Mouse (Mus musculus) neural tube, embryonic 13.5 days (tissue): ENCODE results near the gene Dis3l2. TPM values are rescaled to one million over a fixed set of nuclear protein-coding genes. Genes with fewer than 3 reads are reported as not detected.

Experiments
- ATAC-seq: fragments of 200-750 bp; cut with Nextera tagmentation; 2 replicates; pipeline ENCODE4 v1.8.0; 2017; ENCODE audit warnings: low read depth, mild to moderate bottlenecking, moderate TSS enrichment, moderate library complexity
- H3K27ac ChIP-seq: fragments of 300-500 bp; sonication (generic); replicated peaks from 2 replicates; pipeline ENCODE4 v1.5.1; 2015; ENCODE audit warnings: moderate library complexity, mild to moderate bottlenecking, inconsistent platforms
- H3K27me3 ChIP-seq: fragments of 300-500 bp; sonication (generic); 2 replicates; pipeline ENCODE4 v1.6.1; 2015; ENCODE audit warnings: mild to moderate bottlenecking, inconsistent platforms
- H3K36me3 ChIP-seq: fragments of 300-500 bp; sonication (generic); 2 replicates; pipeline ENCODE4 v1.6.1; 2015; ENCODE audit warnings: mild to moderate bottlenecking, inconsistent platforms
- H3K4me1 ChIP-seq: fragments of 300-500 bp; sonication (generic); replicated peaks from 2 replicates; pipeline ENCODE4 v1.6.1; 2015; ENCODE audit warnings: inconsistent platforms
- H3K4me2 ChIP-seq: fragments of 300-500 bp; sonication (generic); 2 replicates; pipeline ENCODE4 v1.6.1; 2015; ENCODE audit warnings: inconsistent platforms, mild to moderate bottlenecking, moderate library complexity
- H3K4me3 ChIP-seq: fragments of 300-500 bp; sonication (generic); 2 replicates; pipeline ENCODE4 v1.5.1; 2015; ENCODE audit warnings: mild to moderate bottlenecking, inconsistent platforms
- H3K9ac ChIP-seq: fragments of 300-500 bp; sonication (generic); 2 replicates; pipeline ENCODE4 v1.6.1; 2015; ENCODE audit warnings: moderate library complexity, mild to moderate bottlenecking, inconsistent platforms
- H3K9me3 ChIP-seq: fragments of 300-500 bp; sonication (generic); 2 replicates; pipeline ENCODE4 v1.6.1; 2016; ENCODE audit warnings: inconsistent platforms
- WGBS: fragments of 180-500 bp; shearing (Covaris S2); methylation state at CpG from one replicate; pipeline ENCODE4 v1.1.7; 2015; 5-methylcytosine and 5-hydroxymethylcytosine counted together
- polyA plus RNA-seq: library from polyadenylated mRNA; unstranded; fragments of >200 nt; fragmentation: Nextera tagmentation; extraction: Ambion mirVana; gene quantifications from 2 replicates; pipeline ENCODE4 v1.2.1, GENCODE M21; 2015

Gene Dis3l2
- polyA plus RNA-seq, 1 experiment from 2014 or later = 35.5 TPM

- no peak overlapping the region for H3K4me2 ChIP-seq
- no peaks in the 10 kb centered on the region for H3K27me3 ChIP-seq
- no peaks in the 10 kb centered on the region for H3K9me3 ChIP-seq
- ATAC-seq = no peak
- no peak overlapping the region for H3K9ac ChIP-seq
- no peak overlapping the region for H3K27ac ChIP-seq
- no peak overlapping the region for H3K4me3 ChIP-seq
- 88% methylated on average over 4 of the region's 4 CpGs for WGBS
- H3K36me3 ChIP-seq = peaks cover 17% of the 10 kb centered on the region
- H3K4me1 ChIP-seq = no peaks in the 10 kb centered on the region
Observed at GRCm38 (mm10) chr1:86932810-86933209, 229.2 kb downstream of the Dis3l2 start.

DNA sequence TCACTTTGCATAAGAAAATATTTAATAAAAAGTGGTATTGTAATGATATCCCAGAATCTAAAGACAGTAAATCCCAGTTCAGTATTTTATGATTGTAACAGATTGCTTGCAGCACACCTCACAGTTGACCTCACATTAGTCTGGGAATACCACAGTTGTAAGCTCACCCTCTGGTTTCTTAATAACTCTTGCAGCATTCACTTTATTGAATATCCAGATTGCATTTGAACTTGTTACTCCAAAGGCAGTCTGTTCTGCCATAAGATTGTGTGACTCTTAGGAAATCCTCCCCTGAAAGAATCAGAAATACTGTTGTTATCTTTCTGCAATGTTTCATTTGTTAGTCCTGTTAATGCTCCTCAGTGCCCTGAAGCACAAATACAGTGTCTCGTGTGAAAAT is 230.0 kb downstream of the Dis3l2 start:
- no peak overlapping the region for H3K4me2 ChIP-seq
- H3K27ac ChIP-seq = no peak overlapping the region
- ATAC-seq = no peak
- H3K4me3 ChIP-seq = no peak overlapping the region
- no peaks in the 10 kb centered on the region for H3K4me1 ChIP-seq
- no peaks in the 10 kb centered on the region for H3K27me3 ChIP-seq
- peaks cover 17% of the 10 kb centered on the region for H3K36me3 ChIP-seq
- H3K9ac ChIP-seq = no peak overlapping the region
- H3K9me3 ChIP-seq = no peaks in the 10 kb centered on the region
- WGBS = 92% methylated on average over 1 of the region's 1 CpGs

DNA sequence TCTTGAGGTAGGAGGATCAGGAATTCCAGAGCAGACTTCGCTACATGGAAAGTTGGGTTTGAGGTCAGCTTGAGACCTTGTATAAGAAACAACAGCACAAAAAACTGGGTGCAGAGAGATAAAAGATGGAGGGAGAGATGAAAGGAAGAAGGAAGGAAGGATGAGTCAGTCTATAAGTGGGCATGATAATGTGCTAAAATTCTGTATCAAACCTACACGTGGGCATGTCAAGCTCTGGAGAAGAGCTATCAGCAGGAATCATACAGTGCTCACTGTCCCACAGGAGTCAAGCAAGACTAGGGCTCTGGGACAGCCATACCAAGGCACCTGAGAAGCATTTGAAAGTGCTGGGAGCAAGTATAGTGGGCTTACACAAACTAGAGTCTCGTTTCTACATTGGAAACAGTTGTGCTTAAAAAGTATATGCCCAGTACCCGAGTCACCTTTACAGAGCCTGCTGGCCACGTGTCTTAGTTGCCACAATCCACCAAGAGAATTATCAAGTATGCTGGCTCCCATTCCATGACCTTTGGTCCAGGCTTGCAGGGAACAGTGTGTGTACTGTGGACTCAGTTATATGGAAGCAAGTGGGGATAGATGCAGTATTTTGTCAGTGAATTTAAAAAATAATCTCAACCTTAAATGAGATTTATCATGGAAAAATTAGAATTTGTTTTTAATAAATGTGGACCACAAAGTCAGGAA is 248.0 kb downstream of the Dis3l2 start:
- Histone ChIP-seq H3K27ac (no peak overlapping the region), H3K4me3 (no peak overlapping the region), H3K27me3 (no peaks in the 10 kb centered on the region), H3K36me3 (no peaks in the 10 kb centered on the region), H3K4me1 (no peaks in the 10 kb centered on the region), H3K4me2 (no peak overlapping the region), H3K9me3 (no peaks in the 10 kb centered on the region), H3K9ac (no peak overlapping the region)
- no peak for ATAC-seq
- 87% methylated on average over 5 of the region's 5 CpGs for WGBS

DNA sequence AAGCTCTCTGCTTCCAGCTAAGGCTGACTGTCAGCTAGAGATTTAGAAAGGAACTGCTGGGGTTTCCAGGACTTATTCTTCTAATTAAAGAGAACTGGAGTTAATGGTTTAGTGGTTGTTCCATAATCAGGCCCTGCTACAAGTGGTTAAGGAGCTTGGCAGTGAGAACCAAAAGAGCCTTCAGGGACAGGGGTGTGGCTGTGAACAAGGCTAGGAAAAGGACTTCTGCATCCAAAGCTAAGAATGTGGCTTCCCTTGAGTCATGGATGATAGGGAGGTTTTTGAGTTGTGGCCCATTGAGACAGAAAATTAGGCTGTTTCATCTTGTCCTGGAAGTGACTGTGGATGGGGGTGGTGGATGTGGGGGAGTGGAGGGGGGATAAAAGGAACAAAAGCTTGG is 252.2 kb downstream of the Dis3l2 start:
- Histone ChIP-seq H3K27ac (no peak overlapping the region), H3K4me3 (no peak overlapping the region), H3K4me2 (no peak overlapping the region), H3K9ac (no peak overlapping the region), H3K36me3 (peaks cover 9% of the 10 kb centered on the region; the same call in 1 of the 2 replicates), H3K4me1 (no peaks in the 10 kb centered on the region), H3K27me3 (no peaks in the 10 kb centered on the region), H3K9me3 (no peaks in the 10 kb centered on the region)
- ATAC-seq = no peak

GRCm38 (mm10) chr1:86968261-86968964 is 264.8 kb downstream of the Dis3l2 start:
- Histone ChIP-seq H3K4me1 (peaks cover 19% of the 10 kb centered on the region), H3K9ac (no peak overlapping the region), H3K36me3 (0 out of 2 replicates have a peak, but pooled peaks cover 3% of the 10 kb centered on the region), H3K9me3 (no peaks in the 10 kb centered on the region), H3K27me3 (no peaks in the 10 kb centered on the region), H3K4me2 (no peak overlapping the region), H3K27ac (no peak overlapping the region), H3K4me3 (no peak overlapping the region)
- WGBS = 34% methylated on average over 6 of the region's 6 CpGs
- no peak for ATAC-seq

- WGBS = 65% methylated on average over 11 of the region's 11 CpGs
- H3K4me1 ChIP-seq = peaks cover 19% of the 10 kb centered on the region
- H3K36me3 ChIP-seq = peaks cover 4% of the 10 kb centered on the region; the same call in 1 of the 2 replicates
- H3K4me3 ChIP-seq = no peak overlapping the region
- H3K9ac ChIP-seq = no peak overlapping the region
- no peak for ATAC-seq
- no peak overlapping the region for H3K4me2 ChIP-seq
- no peak overlapping the region for H3K27ac ChIP-seq
- H3K27me3 ChIP-seq = no peaks in the 10 kb centered on the region
- H3K9me3 ChIP-seq = no peaks in the 10 kb centered on the region
Observed at GRCm38 (mm10) chr1:86969173-86969725, 265.6 kb downstream of the Dis3l2 start.

- Histone ChIP-seq H3K4me1 (peaks cover 18% of the 10 kb centered on the region), H3K9me3 (no peaks in the 10 kb centered on the region), H3K27me3 (no peaks in the 10 kb centered on the region), H3K27ac (no peak overlapping the region), H3K4me3 (no peak overlapping the region), H3K9ac (no peak overlapping the region), H3K4me2 (no peak overlapping the region), H3K36me3 (peaks cover 11% of the 10 kb centered on the region; the same call in 1 of the 2 replicates)
- WGBS = 51% methylated on average over 1 of the region's 1 CpGs
- no peak for ATAC-seq
Observed at GRCm38 (mm10) chr1:86972693-86973092, 269.1 kb downstream of the Dis3l2 start.

GRCm38 (mm10) chr1:86977018-86977417 is 273.4 kb downstream of the Dis3l2 start:
- no peak overlapping the region for H3K4me3 ChIP-seq
- no peak overlapping the region for H3K9ac ChIP-seq
- no peak overlapping the region for H3K27ac ChIP-seq
- H3K9me3 ChIP-seq = no peaks in the 10 kb centered on the region
- peaks cover 11% of the 10 kb centered on the region; the same call in 1 of the 2 replicates for H3K36me3 ChIP-seq
- no peaks in the 10 kb centered on the region for H3K27me3 ChIP-seq
- 93% methylated on average over 1 of the region's 1 CpGs for WGBS
- H3K4me2 ChIP-seq = no peak overlapping the region
- no peak for ATAC-seq
- H3K4me1 ChIP-seq = no peaks in the 10 kb centered on the region

DNA sequence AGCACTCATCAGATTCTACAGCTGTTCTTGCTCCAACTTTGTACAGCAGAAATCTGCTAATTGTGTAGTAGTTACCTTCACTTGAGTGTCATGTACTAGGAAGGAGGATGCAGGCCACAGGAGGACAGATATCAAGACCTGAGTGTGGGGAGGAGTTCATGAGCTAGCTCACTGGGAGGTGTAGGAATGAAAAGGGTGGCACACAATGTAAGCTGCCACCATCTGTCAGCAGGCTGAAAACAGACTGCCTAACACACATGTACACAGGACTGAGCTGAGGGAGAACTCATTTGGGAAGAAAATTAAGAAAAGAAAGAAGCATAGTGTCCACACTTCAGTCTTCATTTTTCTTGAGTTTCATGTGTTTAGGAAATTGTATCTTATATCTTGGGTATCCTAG is 282.8 kb downstream of the Dis3l2 start:
- Histone ChIP-seq H3K4me1 (no peaks in the 10 kb centered on the region), H3K27me3 (peaks cover 12% of the 10 kb centered on the region), H3K9me3 (no peaks in the 10 kb centered on the region), H3K4me2 (no peak overlapping the region), H3K27ac (no peak overlapping the region), H3K4me3 (no peak overlapping the region), H3K9ac (no peak overlapping the region), H3K36me3 (peaks cover 11% of the 10 kb centered on the region)
- no peak for ATAC-seq

- ATAC-seq = peak; percentile 19; the same call in 1 of the 2 replicates
- Histone ChIP-seq H3K9me3 (no peaks in the 10 kb centered on the region), H3K4me3 (no peak overlapping the region), H3K4me1 (peaks cover 13% of the 10 kb centered on the region), H3K36me3 (peaks cover 17% of the 10 kb centered on the region), H3K27me3 (peaks cover 12% of the 10 kb centered on the region), H3K27ac (no peak overlapping the region), H3K4me2 (no peak overlapping the region), H3K9ac (no peak overlapping the region)
- WGBS = 17% methylated on average over 5 of the region's 5 CpGs
Observed at GRCm38 (mm10) chr1:86992849-86993248, 289.2 kb downstream of the Dis3l2 start.

DNA sequence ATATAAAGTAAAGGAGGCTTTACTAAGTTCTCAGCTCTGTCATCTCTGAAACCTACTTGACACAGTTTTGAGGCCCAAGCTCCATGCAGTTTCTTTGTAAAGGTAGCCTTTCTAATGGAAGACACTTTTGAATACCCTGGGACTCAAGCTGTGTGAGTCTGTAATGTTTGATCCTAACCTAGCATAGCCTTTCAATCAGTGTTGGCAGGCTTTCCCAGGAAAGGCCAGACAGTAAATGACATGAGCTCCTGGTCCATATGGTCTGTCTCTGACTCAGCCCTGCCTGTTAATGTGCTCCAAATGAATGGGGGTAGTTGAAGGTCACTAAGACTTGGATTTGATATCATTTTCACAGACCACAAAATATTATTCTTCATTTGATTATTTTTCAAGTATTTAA is 290.4 kb downstream of the Dis3l2 start:
- H3K9me3 ChIP-seq = no peaks in the 10 kb centered on the region
- H3K4me2 ChIP-seq = no peak overlapping the region
- ATAC-seq = no peak
- H3K36me3 ChIP-seq = peaks cover 17% of the 10 kb centered on the region
- H3K9ac ChIP-seq = no peak overlapping the region
- no peak overlapping the region for H3K4me3 ChIP-seq
- peaks cover 12% of the 10 kb centered on the region for H3K27me3 ChIP-seq
- no peak overlapping the region for H3K27ac ChIP-seq
- H3K4me1 ChIP-seq = peaks cover 13% of the 10 kb centered on the region

DNA sequence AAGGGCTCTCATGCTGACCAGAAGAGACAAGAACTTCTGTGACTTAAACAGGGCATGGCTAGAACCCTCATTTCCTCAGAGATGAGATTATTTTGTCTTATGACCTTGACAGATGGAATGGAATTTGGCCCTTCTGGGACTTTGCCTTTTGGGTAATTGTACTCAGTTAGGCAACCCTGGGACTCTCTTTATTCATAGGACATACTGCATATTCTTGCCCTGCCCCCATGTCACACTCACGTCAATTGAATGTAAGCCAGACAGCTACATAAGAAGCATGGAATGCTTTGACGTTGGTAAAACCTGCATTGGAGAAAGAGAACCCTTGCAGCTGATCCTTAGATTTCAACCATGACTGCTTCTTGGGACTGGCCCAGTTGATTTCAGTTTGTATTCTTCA is 294.4 kb downstream of the Dis3l2 start:
- Histone ChIP-seq H3K9ac (no peak overlapping the region), H3K27ac (no peak overlapping the region), H3K4me2 (no peak overlapping the region), H3K27me3 (no peaks in the 10 kb centered on the region; the same call in none of the 2 replicates), H3K4me1 (peaks cover 22% of the 10 kb centered on the region), H3K4me3 (no peak overlapping the region), H3K9me3 (no peaks in the 10 kb centered on the region), H3K36me3 (peaks cover 5% of the 10 kb centered on the region; the same call in 1 of the 2 replicates)
- WGBS = 83% methylated on average over 2 of the region's 2 CpGs
- no peak for ATAC-seq
